Mouse (Mus musculus) erythroblast, embryonic 14.5 days (primary cell): Measurements from ENCODE around the gene Vps33b.

Experiments
- GATA1 ChIP-seq: IDR thresholded peaks from 2 replicates; pipeline ENCODE4 v1.6.1; 2012; ENCODE audit warnings: low read length, inconsistent platforms, mixed read lengths
- TAL1 ChIP-seq: IDR thresholded peaks from 3 replicates; pipeline ENCODE4 v1.6.1; 2012; ENCODE audit warnings: low read length, inconsistent platforms, mixed read lengths

- TF ChIP-seq GATA1 (no peak), TAL1 (no peak)
These were observed 32.1 kb downstream of the Vps33b start for GRCm38 (mm10) chr7:80301522-80301921.
